Mouse (Mus musculus) forebrain, embryonic 10.5 days (tissue): ENCODE data around the gene Yars. TPM values are rescaled to one million over a fixed set of nuclear protein-coding genes. Genes with fewer than 3 reads are reported as not detected.

Experiments
- DNase-seq: peaks from one replicate; pipeline ENCODE4 v3.0.0-alpha.2; 2017; ENCODE audit warnings: low spot score; ENCODE audit errors: extremely low spot score
- H3K27ac ChIP-seq: fragments of 300-500 bp; sonication (generic); 2 replicates; pipeline ENCODE4 v1.5.1; 2016; ENCODE audit warnings: mild to moderate bottlenecking
- H3K27me3 ChIP-seq: fragments of 300-500 bp; sonication (generic); 2 replicates; pipeline ENCODE4 v1.6.1; 2016; ENCODE audit warnings: mild to moderate bottlenecking; ENCODE audit not compliant: poor library complexity, severe bottlenecking
- H3K36me3 ChIP-seq: fragments of 300-500 bp; sonication (generic); replicated peaks from 2 replicates; pipeline ENCODE4 v1.6.1; 2016; ENCODE audit warnings: mild to moderate bottlenecking, moderate library complexity
- H3K4me1 ChIP-seq: fragments of 300-500 bp; sonication (generic); 2 replicates; pipeline ENCODE4 v1.6.1; 2016
- H3K4me3 ChIP-seq: fragments of 300-500 bp; sonication (generic); 2 replicates; pipeline ENCODE4 v1.5.1; 2016; ENCODE audit warnings: mild to moderate bottlenecking, moderate library complexity
- H3K9me3 ChIP-seq: fragments of 300-500 bp; sonication (generic); 2 replicates; pipeline ENCODE4 v1.6.1; 2016; ENCODE audit warnings: mild to moderate bottlenecking, moderate library complexity
- WGBS: fragments of 180-500 bp; shearing (Covaris S2); methylation state at CpG from one replicate; pipeline ENCODE4 v1.1.7; 2016; 5-methylcytosine and 5-hydroxymethylcytosine counted together
- polyA plus RNA-seq: library from polyadenylated mRNA; unstranded; fragments of >200 nt; fragmentation: Nextera tagmentation; extraction: Ambion mirVana; gene quantifications from 2 replicates; pipeline ENCODE4 v1.2.1, GENCODE M21; 2016

The Yars gene
- polyA plus RNA-seq, 1 experiment from 2014 or later: 120 TPM

GRCm38 (mm10) chr4:129250759-129251481 lies 61.4 kb downstream of the Yars start:
- peaks cover 65% of the 10 kb centered on the region for H3K4me1 ChIP-seq
- H3K27ac ChIP-seq: peak overlapping the region; percentile 83
- no peaks in the 10 kb centered on the region for H3K9me3 ChIP-seq
- H3K27me3 ChIP-seq: peaks cover 71% of the 10 kb centered on the region
- DNase-seq: no peak
- H3K4me3 ChIP-seq: peak overlapping the region; percentile 35
- WGBS: 11% methylated on average over 15 of the region's 15 CpGs
- no peaks in the 10 kb centered on the region for H3K36me3 ChIP-seq

GRCm38 (mm10) chr4:129251482-129252125 lies 62.0 kb downstream of the Yars start:
- Histone ChIP-seq H3K36me3 (no peaks in the 10 kb centered on the region), H3K27me3 (peaks cover 64% of the 10 kb centered on the region), H3K27ac (peak overlapping the region; percentile 83), H3K4me3 (peak overlapping the region; percentile 35), H3K9me3 (no peaks in the 10 kb centered on the region), H3K4me1 (peaks cover 65% of the 10 kb centered on the region)
- DNase-seq: peak; percentile 75
- WGBS: 2% methylated on average over 15 of the region's 15 CpGs

DNA sequence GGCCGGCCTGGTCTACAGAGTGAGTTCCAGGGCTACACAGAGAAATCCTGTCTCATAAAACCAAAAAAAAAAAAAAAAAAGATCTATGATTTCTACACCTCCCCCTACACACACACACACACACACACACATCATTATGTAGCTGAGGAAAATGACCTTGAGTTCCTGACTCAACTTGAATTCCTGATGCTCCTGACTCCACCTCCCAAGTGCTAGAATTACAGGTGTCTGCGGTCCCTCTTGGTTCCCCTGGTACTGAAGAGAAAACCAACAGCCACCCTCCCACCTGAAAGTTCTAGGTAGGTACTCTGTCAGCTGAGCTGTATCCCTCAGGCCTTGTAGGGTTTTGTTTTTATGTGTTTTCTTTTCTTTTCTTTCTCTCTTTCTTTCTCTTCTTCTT lies 62.9 kb downstream of the Yars start:
- no peak overlapping the region for H3K27ac ChIP-seq
- peaks cover 55% of the 10 kb centered on the region for H3K27me3 ChIP-seq
- no peaks in the 10 kb centered on the region for H3K36me3 ChIP-seq
- H3K9me3 ChIP-seq: no peaks in the 10 kb centered on the region
- 84% methylated on average over 2 of the region's 2 CpGs for WGBS
- no peak overlapping the region for H3K4me3 ChIP-seq
- peaks cover 62% of the 10 kb centered on the region for H3K4me1 ChIP-seq
- no peak for DNase-seq

- Histone ChIP-seq H3K36me3 (no peaks in the 10 kb centered on the region), H3K9me3 (no peaks in the 10 kb centered on the region), H3K27ac (no peak overlapping the region), H3K27me3 (peaks cover 34% of the 10 kb centered on the region), H3K4me3 (no peak overlapping the region), H3K4me1 (peaks cover 52% of the 10 kb centered on the region)
- no peak for DNase-seq
- 91% methylated on average over 3 of the region's 3 CpGs for WGBS
Measured at GRCm38 (mm10) chr4:129254571-129254970, 65.0 kb downstream of the Yars start.

GRCm38 (mm10) chr4:129256450-129257380 lies 67.2 kb downstream of the Yars start:
- Histone ChIP-seq H3K36me3 (no peaks in the 10 kb centered on the region), H3K27me3 (peaks cover 19% of the 10 kb centered on the region), H3K9me3 (no peaks in the 10 kb centered on the region), H3K4me3 (no peak overlapping the region), H3K27ac (peak overlapping the region; percentile 51), H3K4me1 (peaks cover 49% of the 10 kb centered on the region)
- WGBS: 42% methylated on average over 8 of the region's 8 CpGs
- no peak for DNase-seq

DNA sequence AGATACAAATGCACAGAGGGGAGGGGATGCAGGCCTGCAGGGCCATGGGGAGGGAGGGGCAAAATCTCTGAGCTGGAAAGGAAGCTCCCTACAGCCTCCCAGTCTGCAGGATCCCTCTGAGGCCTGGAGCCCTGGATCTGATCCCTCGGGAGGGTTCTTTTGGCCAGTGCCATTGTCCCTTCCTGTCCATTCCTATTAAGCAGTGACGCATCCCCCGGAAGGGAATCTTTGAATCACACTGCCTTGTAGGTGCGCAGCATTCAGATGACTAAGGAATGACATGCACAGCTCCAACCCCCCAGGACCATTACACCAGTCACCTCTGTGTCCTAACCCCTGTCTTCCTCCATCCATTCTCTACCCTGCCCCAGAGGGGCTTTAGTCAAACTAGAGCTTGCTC lies 69.5 kb downstream of the Yars start:
- no peak for DNase-seq
- Histone ChIP-seq H3K9me3 (no peaks in the 10 kb centered on the region), H3K36me3 (no peaks in the 10 kb centered on the region), H3K4me1 (peaks cover 57% of the 10 kb centered on the region), H3K4me3 (no peak overlapping the region), H3K27me3 (peaks cover 16% of the 10 kb centered on the region; the same call in 1 of the 2 replicates), H3K27ac (peak overlapping the region; percentile 4; the same call in 1 of the 2 replicates)
- WGBS: 46% methylated on average over 4 of the region's 4 CpGs

DNA sequence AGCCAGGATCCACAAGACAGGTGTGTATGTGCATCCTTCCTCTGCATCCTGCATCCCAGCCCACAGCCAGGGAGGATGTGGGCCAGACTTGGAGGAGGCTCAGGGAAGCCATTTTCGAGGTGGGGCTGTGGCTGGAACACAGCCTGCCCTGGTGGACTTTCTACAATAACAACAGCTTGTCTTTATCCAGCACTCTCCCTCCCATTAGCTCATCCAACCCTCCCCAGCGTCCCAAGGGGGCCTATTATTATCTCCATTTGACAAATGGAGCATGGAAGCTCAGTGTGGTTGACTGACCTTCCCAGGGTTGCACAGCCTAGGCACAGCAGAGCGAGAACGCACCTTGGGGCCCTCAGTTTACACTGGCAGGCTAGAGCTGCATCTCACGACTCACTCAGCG lies 71.1 kb downstream of the Yars start:
- H3K36me3 ChIP-seq: no peaks in the 10 kb centered on the region
- peaks cover 59% of the 10 kb centered on the region for H3K4me1 ChIP-seq
- H3K4me3 ChIP-seq: no peak overlapping the region
- H3K27ac ChIP-seq: peak overlapping the region; percentile 76
- H3K27me3 ChIP-seq: peaks cover 16% of the 10 kb centered on the region; the same call in 1 of the 2 replicates
- 8% methylated on average over 6 of the region's 6 CpGs for WGBS
- H3K9me3 ChIP-seq: no peaks in the 10 kb centered on the region
- DNase-seq: no peak

DNA sequence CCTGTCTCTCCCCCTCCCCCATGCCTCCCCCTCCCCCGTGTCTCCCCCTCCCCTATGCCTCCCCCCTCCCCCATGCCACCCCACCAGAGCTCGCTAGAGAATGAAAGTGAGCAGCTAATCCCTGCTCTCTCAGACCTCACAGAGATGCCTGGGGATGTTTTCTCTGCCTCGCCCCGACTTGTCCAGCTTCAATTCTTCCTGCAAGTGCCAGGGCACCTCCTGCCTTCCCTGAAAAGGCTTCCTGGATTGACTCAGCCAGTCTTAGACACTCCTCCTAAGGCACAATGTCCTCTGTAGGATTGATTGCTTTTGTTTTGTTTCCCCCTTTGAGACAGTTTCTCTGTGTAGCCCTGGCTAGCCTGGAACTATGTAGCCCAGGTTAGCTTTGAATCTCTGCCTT lies 71.6 kb downstream of the Yars start, which contains the start of gene C77080:
TSS of gene C77080 (minus strand) at position 209 of the 400 bp plus-strand sequence.
- H3K36me3 ChIP-seq: no peaks in the 10 kb centered on the region
- H3K27ac ChIP-seq: peak within 1 kb of the TSS; percentile 76
- DNase-seq: no peak
- H3K4me3 ChIP-seq: no peak within 1 kb of the TSS
- H3K4me1 ChIP-seq: peaks cover 58% of the 10 kb centered on the region
- 0% methylated on average over 2 of the region's 4 CpGs for WGBS
- no peaks in the 10 kb centered on the region for H3K9me3 ChIP-seq
- H3K27me3 ChIP-seq: peaks cover 16% of the 10 kb centered on the region; the same call in 1 of the 2 replicates

- Histone ChIP-seq H3K36me3 (no peaks in the 10 kb centered on the region), H3K4me3 (0 out of 2 replicates have a peak overlapping the region, but pooled peaks have one; percentile 5), H3K4me1 (peaks cover 59% of the 10 kb centered on the region), H3K27me3 (peaks cover 16% of the 10 kb centered on the region; the same call in 1 of the 2 replicates), H3K9me3 (no peaks in the 10 kb centered on the region), H3K27ac (peak overlapping the region; percentile 70)
- WGBS: 47% methylated on average over 19 of the region's 19 CpGs
- no peak for DNase-seq
Measured at GRCm38 (mm10) chr4:129263225-129264021, 73.9 kb downstream of the Yars start.

GRCm38 (mm10) chr4:129266191-129266590 lies 76.6 kb downstream of the Yars start:
- Histone ChIP-seq H3K27me3 (peaks cover 10% of the 10 kb centered on the region; the same call in 1 of the 2 replicates), H3K4me3 (no peak overlapping the region), H3K36me3 (no peaks in the 10 kb centered on the region), H3K4me1 (peaks cover 33% of the 10 kb centered on the region), H3K27ac (peak overlapping the region; percentile 49; the same call in 1 of the 2 replicates), H3K9me3 (no peaks in the 10 kb centered on the region)
- 91% methylated on average over 4 of the region's 4 CpGs for WGBS
- no peak for DNase-seq

DNA sequence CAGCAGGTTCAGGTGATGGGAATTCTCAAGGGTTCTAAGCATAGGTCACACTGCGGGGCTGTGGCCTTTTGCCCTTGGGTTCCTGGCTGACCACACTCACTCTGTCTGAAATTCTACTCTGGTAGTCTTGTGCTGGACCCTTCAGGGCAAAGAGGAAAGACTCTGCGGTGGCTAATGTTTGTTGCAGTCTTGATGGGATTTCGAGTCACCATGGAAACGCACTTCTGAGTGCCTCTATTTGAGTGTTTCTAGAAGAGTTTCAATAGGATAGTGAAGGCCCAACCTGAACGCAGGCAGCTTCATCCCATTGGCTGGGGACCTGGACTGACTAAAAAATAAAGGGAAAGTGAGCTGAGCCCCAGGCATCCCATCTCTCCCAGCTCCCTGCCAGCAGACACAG lies 77.3 kb downstream of the Yars start:
- Histone ChIP-seq H3K27ac (peak overlapping the region; percentile 58; the same call in 1 of the 2 replicates), H3K9me3 (no peaks in the 10 kb centered on the region), H3K27me3 (peaks cover 10% of the 10 kb centered on the region; the same call in 1 of the 2 replicates), H3K4me1 (peaks cover 30% of the 10 kb centered on the region), H3K36me3 (no peaks in the 10 kb centered on the region), H3K4me3 (no peak overlapping the region)
- 74% methylated on average over 5 of the region's 5 CpGs for WGBS
- DNase-seq: no peak
